Mouse (Mus musculus): ENCODE measurements around the gene 1700024P04Rik. TPM values are rescaled to one million over a fixed set of nuclear protein-coding genes. Genes with fewer than 3 reads are reported as not detected.
"Not testable (repeated sequence)": the region's sequence is repeated elsewhere in the genome, so short reads cannot be mapped to it uniquely, and the experiment has no call there.

Gene 1700024P04Rik
- polyA plus RNA-seq, 1 experiment from 2014 or later, result not detected

GRCm38 (mm10) chr13:99016696-99017095, 32.3 kb upstream of the 1700024P04Rik start:
- ATAC-seq (ENCODE audit: low FRiP score) (no peak), DNase-seq (ENCODE audit: low spot score) (no peak)
- WGBS, result 74% methylated on average over 4 of the region's 4 CpGs
- Histone ChIP-seq H3K36me3 (replicated peaks; ENCODE audit: control insufficient read depth, insufficient read depth) (no peaks in the 10 kb centered on the region), H3K9me3 (ENCODE audit: control insufficient read depth, low read length) (no peaks in the 10 kb centered on the region), H3K4me3 (replicated peaks; ENCODE audit: low read length) (no peak overlapping the region), H3K4me1 (replicated peaks; ENCODE audit: control insufficient read depth, insufficient read depth, low read length) (peaks cover 4% of the 10 kb centered on the region), H3K9ac (no peak overlapping the region), H3K4me2 (replicated peaks) (no peak overlapping the region), H3K27me3 (ENCODE audit: control insufficient read depth, insufficient read depth, low read length) (no peaks in the 10 kb centered on the region), H3K27ac (no peak overlapping the region)

GRCm38 (mm10) chr13:99012891-99013290, 28.5 kb upstream of the 1700024P04Rik start:
- no peaks in the 10 kb centered on the region for H3K9me3 ChIP-seq (ENCODE audit: control insufficient read depth, low read length)
- no peak overlapping the region for H3K4me2 ChIP-seq (replicated peaks)
- ATAC-seq (ENCODE audit: low FRiP score) (no peak), DNase-seq (ENCODE audit: low spot score) (no peak)
- H3K9ac ChIP-seq, result no peak overlapping the region
- H3K27ac ChIP-seq, result no peak overlapping the region
- H3K36me3 ChIP-seq (replicated peaks; ENCODE audit: control insufficient read depth, insufficient read depth), result no peaks in the 10 kb centered on the region
- 75% methylated on average over 5 of the region's 5 CpGs for WGBS
- no peak overlapping the region for H3K4me3 ChIP-seq (replicated peaks; ENCODE audit: low read length)
- H3K27me3 ChIP-seq (ENCODE audit: control insufficient read depth, insufficient read depth, low read length), result no peaks in the 10 kb centered on the region
- H3K4me1 ChIP-seq (replicated peaks; ENCODE audit: control insufficient read depth, insufficient read depth, low read length), result no peaks in the 10 kb centered on the region

GRCm38 (mm10) chr13:99008013-99008412, 23.6 kb upstream of the 1700024P04Rik start:
- 93% methylated on average over 5 of the region's 5 CpGs for WGBS

GRCm38 (mm10) chr13:99006389-99007099, 22.2 kb upstream of the 1700024P04Rik start:
- H3K4me1 ChIP-seq (replicated peaks; ENCODE audit: control insufficient read depth, insufficient read depth, low read length), result no peaks in the 10 kb centered on the region
- H3K36me3 ChIP-seq (replicated peaks; ENCODE audit: control insufficient read depth, insufficient read depth), result no peaks in the 10 kb centered on the region
- H3K27me3 ChIP-seq (ENCODE audit: control insufficient read depth, insufficient read depth, low read length), result no peaks in the 10 kb centered on the region
- peaks cover 6% of the 10 kb centered on the region; the same call in 1 of the 2 replicates for H3K9me3 ChIP-seq (ENCODE audit: control insufficient read depth, low read length)
- no peak overlapping the region for H3K4me3 ChIP-seq (replicated peaks; ENCODE audit: low read length)
- H3K9ac ChIP-seq, result no peak overlapping the region
- H3K4me2 ChIP-seq (replicated peaks), result no peak overlapping the region
- no peak for DNase-seq (ENCODE audit: low spot score)
- ATAC-seq (ENCODE audit: low FRiP score), result no peak
- WGBS, result 89% methylated on average over 17 of the region's 17 CpGs
- no peak overlapping the region for H3K27ac ChIP-seq

More at GRCm38 (mm10) chr13:99008013-99008412, 23.6 kb upstream of the 1700024P04Rik start:
- DNase-seq (ENCODE audit: low spot score) (no peak), ATAC-seq (ENCODE audit: low FRiP score) (no peak)
- no peaks in the 10 kb centered on the region for H3K27me3 ChIP-seq (ENCODE audit: control insufficient read depth, insufficient read depth, low read length)
- no peak overlapping the region for H3K4me3 ChIP-seq (replicated peaks; ENCODE audit: low read length)
- no peak overlapping the region for H3K9ac ChIP-seq
- no peak overlapping the region for H3K4me2 ChIP-seq (replicated peaks)
- no peaks in the 10 kb centered on the region for H3K4me1 ChIP-seq (replicated peaks; ENCODE audit: control insufficient read depth, insufficient read depth, low read length)
- no peak overlapping the region for H3K27ac ChIP-seq
- no peaks in the 10 kb centered on the region for H3K36me3 ChIP-seq (replicated peaks; ENCODE audit: control insufficient read depth, insufficient read depth)
- peaks cover 6% of the 10 kb centered on the region; the same call in 1 of the 2 replicates for H3K9me3 ChIP-seq (ENCODE audit: control insufficient read depth, low read length)

GRCm38 (mm10) chr13:99001652-99002051, 17.3 kb upstream of the 1700024P04Rik start:
- ATAC-seq (ENCODE audit: low FRiP score); H3K9me3 ChIP-seq (ENCODE audit: control insufficient read depth, low read length); H3K4me1 ChIP-seq (replicated peaks; ENCODE audit: control insufficient read depth, insufficient read depth, low read length); H3K4me2 ChIP-seq (replicated peaks); DNase-seq (ENCODE audit: low spot score); H3K4me3 ChIP-seq (replicated peaks; ENCODE audit: low read length); H3K27ac ChIP-seq; H3K9ac ChIP-seq; H3K27me3 ChIP-seq (ENCODE audit: control insufficient read depth, insufficient read depth, low read length); H3K36me3 ChIP-seq (replicated peaks; ENCODE audit: control insufficient read depth, insufficient read depth): not testable (repeated sequence)
- 97% methylated on average over 2 of the region's 2 CpGs for WGBS

GRCm38 (mm10) chr13:98997025-98997424, 12.7 kb upstream of the 1700024P04Rik start:
- no peak for DNase-seq (ENCODE audit: low spot score)
- Histone ChIP-seq H3K36me3 (replicated peaks; ENCODE audit: control insufficient read depth, insufficient read depth) (no peaks in the 10 kb centered on the region), H3K4me1 (replicated peaks; ENCODE audit: control insufficient read depth, insufficient read depth, low read length) (no peaks in the 10 kb centered on the region), H3K27ac (no peak overlapping the region), H3K4me3 (replicated peaks; ENCODE audit: low read length) (no peak overlapping the region), H3K4me2 (replicated peaks) (no peak overlapping the region), H3K9me3 (ENCODE audit: control insufficient read depth, low read length) (peaks cover 4% of the 10 kb centered on the region; the same call in 1 of the 2 replicates), H3K27me3 (ENCODE audit: control insufficient read depth, insufficient read depth, low read length) (no peaks in the 10 kb centered on the region), H3K9ac (no peak overlapping the region)
- WGBS, result 62% methylated on average over 5 of the region's 5 CpGs
- ATAC-seq (ENCODE audit: low FRiP score), result no peak

GRCm38 (mm10) chr13:98977070-98977785, 7.1 kb downstream of the 1700024P04Rik start:
- H3K4me3 ChIP-seq (replicated peaks; ENCODE audit: low read length), result no peak overlapping the region
- H3K27ac ChIP-seq, result no peak overlapping the region
- WGBS, result 90% methylated on average over 4 of the region's 4 CpGs
- no peaks in the 10 kb centered on the region for H3K36me3 ChIP-seq (replicated peaks; ENCODE audit: control insufficient read depth, insufficient read depth)
- ATAC-seq (ENCODE audit: low FRiP score), result no peak
- no peaks in the 10 kb centered on the region for H3K4me1 ChIP-seq (replicated peaks; ENCODE audit: control insufficient read depth, insufficient read depth, low read length)
- DNase-seq (ENCODE audit: low spot score), result no peak
- no peak overlapping the region for H3K4me2 ChIP-seq (replicated peaks)
- H3K9me3 ChIP-seq (ENCODE audit: control insufficient read depth, low read length), result no peaks in the 10 kb centered on the region
- H3K9ac ChIP-seq, result no peak overlapping the region
- H3K27me3 ChIP-seq (ENCODE audit: control insufficient read depth, insufficient read depth, low read length), result no peaks in the 10 kb centered on the region

- H3K9me3 ChIP-seq (ENCODE audit: control insufficient read depth, low read length); H3K36me3 ChIP-seq (replicated peaks; ENCODE audit: control insufficient read depth, insufficient read depth); DNase-seq (ENCODE audit: low spot score): not testable (repeated sequence)
Observed at GRCm38 (mm10) chr13:98976022-98976421, 8.3 kb downstream of the 1700024P04Rik start.

GRCm38 (mm10) chr13:98972090-98972489, 12.3 kb downstream of the 1700024P04Rik start:
- Histone ChIP-seq H3K9ac (no peak overlapping the region), H3K36me3 (replicated peaks; ENCODE audit: control insufficient read depth, insufficient read depth) (no peaks in the 10 kb centered on the region), H3K9me3 (ENCODE audit: control insufficient read depth, low read length) (no peaks in the 10 kb centered on the region), H3K4me2 (replicated peaks) (no peak overlapping the region), H3K27ac (no peak overlapping the region), H3K27me3 (ENCODE audit: control insufficient read depth, insufficient read depth, low read length) (no peaks in the 10 kb centered on the region), H3K4me3 (replicated peaks; ENCODE audit: low read length) (no peak overlapping the region), H3K4me1 (replicated peaks; ENCODE audit: control insufficient read depth, insufficient read depth, low read length) (no peaks in the 10 kb centered on the region)
- no peak for ATAC-seq (ENCODE audit: low FRiP score)
- WGBS, result 91% methylated on average over 3 of the region's 3 CpGs
- no peak for DNase-seq (ENCODE audit: low spot score)

More at GRCm38 (mm10) chr13:98976022-98976421, 8.3 kb downstream of the 1700024P04Rik start:
- ATAC-seq (ENCODE audit: low FRiP score); H3K4me3 ChIP-seq (replicated peaks; ENCODE audit: low read length); H3K4me2 ChIP-seq (replicated peaks); H3K27ac ChIP-seq; H3K27me3 ChIP-seq (ENCODE audit: control insufficient read depth, insufficient read depth, low read length); H3K9ac ChIP-seq; H3K4me1 ChIP-seq (replicated peaks; ENCODE audit: control insufficient read depth, insufficient read depth, low read length): not testable (repeated sequence)
- WGBS, result 77% methylated on average over 3 of the region's 3 CpGs
